Mouse (Mus musculus) G1E (cell line): ENCODE measurements around the gene Asic2. TPM values are rescaled to one million over a fixed set of nuclear protein-coding genes. Genes with fewer than 3 reads are reported as not detected.

ENCODE experiments used
- ATAC-seq: 2 replicates; pipeline ENCODE4 v1.8.0; 2016; ENCODE audit warnings: mild to moderate bottlenecking; ENCODE audit not compliant: insufficient number of reproducible peaks, poor library complexity, low FRiP score, severe bottlenecking; ENCODE audit errors: extremely low read depth
- DNase-seq: peaks from one replicate; pipeline ENCODE4 v3.0.0; 2012; ENCODE audit warnings: low spot score
- H3K27me3 ChIP-seq: 2 replicates; pipeline ENCODE4 v1.6.1; 2012; ENCODE audit warnings: mild to moderate bottlenecking, low read length, inconsistent platforms; ENCODE audit not compliant: insufficient read depth
- H3K36me3 ChIP-seq: replicated peaks from 2 replicates; pipeline ENCODE3; 2012; ENCODE audit warnings: mild to moderate bottlenecking, inconsistent platforms
- H3K4me1 ChIP-seq: 2 replicates; pipeline ENCODE4 v1.6.1; 2012; ENCODE audit warnings: low read depth, low read length, inconsistent platforms, mixed read lengths; ENCODE audit not compliant: insufficient read depth
- H3K4me3 ChIP-seq: 2 replicates; pipeline ENCODE4 v1.5.1; 2012; ENCODE audit warnings: low read depth, mild to moderate bottlenecking, inconsistent platforms, low read length, moderate library complexity, mixed read lengths
- H3K9me3 ChIP-seq: replicated peaks from 2 replicates; pipeline ENCODE4 v1.6.1; 2012; ENCODE audit warnings: inconsistent platforms
- CTCF ChIP-seq: IDR thresholded peaks from 2 replicates; pipeline ENCODE4 v1.5.1; 2012; ENCODE audit warnings: low read depth, low read length, inconsistent platforms, mixed read lengths
- GATA1 ChIP-seq: IDR thresholded peaks from 2 replicates; pipeline ENCODE4 v1.6.1; 2012; ENCODE audit warnings: borderline replicate concordance, low read length, inconsistent platforms, mixed read lengths
- GATA2 ChIP-seq: IDR thresholded peaks from 2 replicates; pipeline ENCODE4 v1.6.1; 2012; ENCODE audit warnings: low read depth, low read length, inconsistent platforms, borderline replicate concordance
- POLR2AphosphoS5 ChIP-seq: IDR thresholded peaks from 2 replicates; pipeline ENCODE4 v1.6.1; 2012; ENCODE audit warnings: low read depth, low read length, inconsistent platforms; ENCODE audit not compliant: insufficient replicate concordance
- TAL1 ChIP-seq: conservative IDR thresholded peaks from 2 replicates; pipeline ENCODE4 v1.6.1; 2012; ENCODE audit warnings: low read depth, low read length, inconsistent platforms, mixed read lengths
- polyA plus RNA-seq: library from polyadenylated mRNA; stranded (reverse); fragments of >175 nt; gene quantifications from 2 replicates; pipeline ENCODE4 v1.2.3, GENCODE M21; 2012
- total RNA-seq, 2 experiments: library from RNA; stranded (forward) in 1 of 2; stranded (reverse) in 1 of 2; fragments of 200-1000 nt in 1 of 2; fragments of >200 nt in 1 of 2; fragmentation: Nextera tagmentation in 1 of 2; gene quantifications; 2 replicates each; pipeline ENCODE4 v1.2.3; 2014 to 2017

Asic2 gene
- total and polyA plus RNA-seq, 3 experiments: 0.16 TPM; not detected in 2

GRCm38 (mm10) chr11:81239091-81239490 is 729.2 kb downstream of the Asic2 start:
- Histone ChIP-seq H3K27me3 (no peaks in the 10 kb centered on the region), H3K4me3 (no peak overlapping the region), H3K4me1 (no peaks in the 10 kb centered on the region), H3K36me3 (no peaks in the 10 kb centered on the region), H3K9me3 (peaks cover 70% of the 10 kb centered on the region)
- TF ChIP-seq GATA2: no peak
- TF ChIP-seq GATA1: no peak
- TF ChIP-seq CTCF: no peak
- no peak for TF ChIP-seq TAL1
- no peak for TF ChIP-seq POLR2AphosphoS5
- ATAC-seq (no peak), DNase-seq (no peak)

- H3K27me3 ChIP-seq: no peaks in the 10 kb centered on the region
- no peak overlapping the region for H3K4me3 ChIP-seq
- no peaks in the 10 kb centered on the region for H3K4me1 ChIP-seq
- TF ChIP-seq CTCF (no peak), GATA2 (no peak), TAL1 (no peak), POLR2AphosphoS5 (no peak), GATA1 (no peak)
- DNase-seq (no peak), ATAC-seq (no peak)
- H3K9me3 ChIP-seq: peaks cover 74% of the 10 kb centered on the region
- no peaks in the 10 kb centered on the region for H3K36me3 ChIP-seq
Measured at GRCm38 (mm10) chr11:81236070-81236469, 732.2 kb downstream of the Asic2 start.

- ATAC-seq (no peak), DNase-seq (no peak)
- Histone ChIP-seq H3K9me3 (peaks cover 71% of the 10 kb centered on the region), H3K4me3 (no peak overlapping the region), H3K4me1 (no peaks in the 10 kb centered on the region), H3K36me3 (no peaks in the 10 kb centered on the region), H3K27me3 (no peaks in the 10 kb centered on the region)
- no peak for TF ChIP-seq TAL1
- no peak for TF ChIP-seq GATA2
- TF ChIP-seq CTCF: no peak
- TF ChIP-seq POLR2AphosphoS5: no peak
- TF ChIP-seq GATA1: no peak
Measured at GRCm38 (mm10) chr11:81223361-81223760, 744.9 kb downstream of the Asic2 start.

- Histone ChIP-seq H3K36me3 (no peaks in the 10 kb centered on the region), H3K27me3 (no peaks in the 10 kb centered on the region), H3K4me3 (no peak overlapping the region), H3K4me1 (no peaks in the 10 kb centered on the region), H3K9me3 (peaks cover 65% of the 10 kb centered on the region)
- ATAC-seq (no peak), DNase-seq (no peak)
- TF ChIP-seq POLR2AphosphoS5 (no peak), GATA1 (no peak), GATA2 (no peak), CTCF (no peak), TAL1 (no peak)
Measured at GRCm38 (mm10) chr11:81220786-81221185, 747.5 kb downstream of the Asic2 start.

- DNase-seq (no peak), ATAC-seq (no peak)
- TF ChIP-seq TAL1 (no peak), GATA2 (no peak), POLR2AphosphoS5 (no peak), CTCF (no peak), GATA1 (no peak)
- Histone ChIP-seq H3K9me3 (peaks cover 68% of the 10 kb centered on the region), H3K4me3 (no peak overlapping the region), H3K36me3 (no peaks in the 10 kb centered on the region), H3K27me3 (no peaks in the 10 kb centered on the region), H3K4me1 (no peaks in the 10 kb centered on the region)
Measured at GRCm38 (mm10) chr11:81205471-81205870, 762.8 kb downstream of the Asic2 start.

GRCm38 (mm10) chr11:81202578-81202977 is 765.7 kb downstream of the Asic2 start:
- ATAC-seq (no peak), DNase-seq (no peak)
- H3K4me1 ChIP-seq: no peaks in the 10 kb centered on the region
- TF ChIP-seq CTCF: no peak
- TF ChIP-seq GATA2: no peak
- no peak for TF ChIP-seq POLR2AphosphoS5
- TF ChIP-seq TAL1: no peak
- no peak for TF ChIP-seq GATA1
- H3K36me3 ChIP-seq: no peaks in the 10 kb centered on the region
- no peaks in the 10 kb centered on the region for H3K27me3 ChIP-seq
- peaks cover 64% of the 10 kb centered on the region for H3K9me3 ChIP-seq
- no peak overlapping the region for H3K4me3 ChIP-seq

GRCm38 (mm10) chr11:81193856-81194255 is 774.4 kb downstream of the Asic2 start:
- no peaks in the 10 kb centered on the region for H3K36me3 ChIP-seq
- TF ChIP-seq TAL1: no peak
- TF ChIP-seq GATA2: no peak
- no peak for TF ChIP-seq CTCF
- H3K27me3 ChIP-seq: no peaks in the 10 kb centered on the region
- no peak for ATAC-seq
- peaks cover 72% of the 10 kb centered on the region for H3K9me3 ChIP-seq
- DNase-seq: no peak
- H3K4me1 ChIP-seq: no peaks in the 10 kb centered on the region
- no peak overlapping the region for H3K4me3 ChIP-seq
